Mouse (Mus musculus): ENCODE data around the gene Gm45717. TPM values are rescaled to one million over a fixed set of nuclear protein-coding genes. Genes with fewer than 3 reads are reported as not detected.
A peak's percentile ranks its signal among the peaks of the same experiment; 100 is the strongest.

The Gm45717 gene
- polyA plus RNA-seq, 1 experiment from 2014 or later = not detected

DNA sequence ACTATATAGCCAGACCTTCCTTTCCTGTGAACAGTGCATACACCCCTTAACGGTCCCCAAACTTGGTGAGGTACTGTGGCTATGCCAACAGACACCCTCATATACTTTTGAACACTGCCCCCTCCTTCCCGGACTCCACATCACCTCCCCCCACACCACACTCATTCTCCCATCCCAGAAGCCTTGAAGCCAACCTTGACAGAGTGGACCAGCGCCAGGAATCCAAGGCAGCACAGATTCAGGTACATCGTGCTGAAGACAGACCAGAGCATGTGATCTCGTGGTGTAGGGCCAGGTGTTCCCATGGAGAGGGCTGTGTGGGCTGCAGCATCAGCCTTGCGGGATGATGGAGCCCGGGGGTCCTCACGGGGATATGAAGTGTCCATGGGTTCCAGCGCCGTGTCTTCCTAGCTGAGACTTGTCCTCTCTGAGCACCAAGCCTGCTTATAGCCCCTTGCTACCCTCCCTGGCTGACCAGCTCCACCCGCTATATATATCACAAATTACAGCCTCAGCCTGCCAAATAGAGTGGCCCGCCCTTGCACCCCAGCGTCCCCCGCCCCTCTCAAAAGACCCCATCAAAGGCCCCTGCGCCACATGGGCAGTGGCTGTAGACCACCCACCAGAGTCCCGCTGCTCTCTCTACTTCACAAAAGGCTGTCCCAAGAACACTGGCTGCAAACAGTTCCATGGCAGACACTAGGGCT lies 5.8 kb downstream of the Gm45717 start, which contains the start of gene Ifitm5:
Gene Ifitm5 (minus strand): TSS at position 468 of the 707 bp plus-strand sequence.
- Histone ChIP-seq H3K4me3 (replicated peaks) (no peak within 1 kb of the TSS), H3K9ac (no peak within 1 kb of the TSS), H3K36me3 (replicated peaks) (peaks cover 14% of the 10 kb centered on the region; the same call in 1 of the 2 replicates), H3K4me2 (no peak within 1 kb of the TSS), H3K4me1 (peaks cover 25% of the 10 kb centered on the region), H3K27ac (no peak within 1 kb of the TSS), H3K27me3 (no peaks in the 10 kb centered on the region), H3K9me3 (no peaks in the 10 kb centered on the region)
- 78% methylated on average over 16 of the region's 16 CpGs for WGBS
- no peak for ATAC-seq (ENCODE audit: low FRiP score)

- ATAC-seq (ENCODE audit: low FRiP score) = no peak
- H3K4me1 ChIP-seq = peaks cover 19% of the 10 kb centered on the region
- H3K4me2 ChIP-seq = no peak overlapping the region
- H3K9ac ChIP-seq = no peak overlapping the region
- no peaks in the 10 kb centered on the region for H3K9me3 ChIP-seq
- H3K27me3 ChIP-seq = no peaks in the 10 kb centered on the region
- peaks cover 14% of the 10 kb centered on the region; the same call in 1 of the 2 replicates for H3K36me3 ChIP-seq (replicated peaks)
- WGBS = 92% methylated on average over 6 of the region's 6 CpGs
- H3K27ac ChIP-seq = no peak overlapping the region
- H3K4me3 ChIP-seq (replicated peaks) = no peak overlapping the region
Measured at GRCm38 (mm10) chr7:140949255-140949654, 6.5 kb downstream of the Gm45717 start.

DNA sequence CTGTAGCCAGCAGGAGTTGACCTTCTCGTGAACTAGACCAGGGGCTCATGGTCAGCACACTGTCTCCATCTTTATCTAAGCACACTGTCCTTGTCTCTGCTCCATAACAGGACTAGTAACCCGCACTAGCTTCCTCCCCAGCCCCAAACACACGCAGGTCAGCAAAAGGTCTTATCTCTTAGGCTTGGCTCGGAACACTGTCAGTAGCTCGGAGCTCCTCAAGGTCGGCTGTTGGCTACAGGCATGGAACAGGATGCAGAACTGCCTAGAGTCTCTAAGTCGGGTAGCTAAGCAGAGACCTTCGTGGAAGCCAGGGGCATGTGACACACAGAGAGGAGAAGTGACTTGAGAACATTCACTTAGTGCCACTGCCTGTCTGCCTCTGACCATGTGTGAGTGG lies 7.6 kb downstream of the Gm45717 start:
- no peak for ATAC-seq (ENCODE audit: low FRiP score)
- H3K9me3 ChIP-seq = no peaks in the 10 kb centered on the region
- peaks cover 14% of the 10 kb centered on the region; the same call in 1 of the 2 replicates for H3K36me3 ChIP-seq (replicated peaks)
- no peak overlapping the region for H3K4me2 ChIP-seq
- H3K4me3 ChIP-seq (replicated peaks) = no peak overlapping the region
- H3K27me3 ChIP-seq = no peaks in the 10 kb centered on the region
- H3K9ac ChIP-seq = no peak overlapping the region
- WGBS = 92% methylated on average over 8 of the region's 8 CpGs
- no peak overlapping the region for H3K27ac ChIP-seq
- H3K4me1 ChIP-seq = peaks cover 15% of the 10 kb centered on the region

DNA sequence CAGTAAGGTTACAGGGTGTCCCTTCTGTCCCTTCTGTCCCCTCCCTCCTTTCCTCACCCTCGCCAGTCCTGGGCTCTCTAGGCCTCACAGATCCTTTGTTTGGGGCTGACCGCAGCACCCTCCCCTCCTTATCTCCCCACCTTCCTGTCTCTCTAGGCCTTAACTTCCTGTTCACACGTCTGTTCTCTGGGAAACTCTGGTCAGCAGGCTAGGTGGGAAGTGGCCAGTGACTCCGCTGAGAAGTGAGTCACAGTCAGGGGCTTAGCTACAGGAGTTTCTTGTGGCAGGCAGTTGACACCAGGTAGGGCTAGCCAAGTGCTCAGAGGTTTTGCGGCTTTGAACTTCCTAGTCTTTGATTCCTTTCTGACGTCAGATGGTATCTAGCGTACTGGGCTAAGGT lies 8.8 kb downstream of the Gm45717 start:
- no peak overlapping the region for H3K9ac ChIP-seq
- no peak overlapping the region for H3K27ac ChIP-seq
- H3K27me3 ChIP-seq = 0 out of 2 replicates have a peak, but pooled peaks cover 4% of the 10 kb centered on the region
- peaks cover 14% of the 10 kb centered on the region; the same call in 1 of the 2 replicates for H3K36me3 ChIP-seq (replicated peaks)
- H3K9me3 ChIP-seq = no peaks in the 10 kb centered on the region
- WGBS = 78% methylated on average over 7 of the region's 7 CpGs
- no peak for ATAC-seq (ENCODE audit: low FRiP score)
- H3K4me1 ChIP-seq = peaks cover 20% of the 10 kb centered on the region
- H3K4me2 ChIP-seq = no peak overlapping the region
- no peak overlapping the region for H3K4me3 ChIP-seq (replicated peaks)

DNA sequence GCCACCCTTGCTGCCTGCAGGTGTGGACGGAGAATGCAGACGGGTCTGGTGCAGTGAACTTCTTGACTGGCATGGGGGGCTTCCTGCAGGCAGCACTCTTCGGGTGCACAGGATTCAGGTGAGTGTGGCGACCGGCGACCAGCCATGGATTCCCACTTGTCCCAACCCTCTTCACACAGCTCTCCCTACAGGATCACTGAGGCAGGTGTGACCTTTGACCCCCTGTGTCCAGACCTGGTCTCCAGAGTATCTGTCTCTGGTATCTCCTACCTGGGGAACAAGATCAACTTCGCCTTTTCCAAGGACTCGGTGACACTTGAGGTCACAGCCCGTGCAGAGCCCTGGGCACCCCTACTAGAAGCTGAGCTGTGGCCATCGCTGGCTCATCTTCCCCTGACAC lies 9.4 kb downstream of the Gm45717 start:
- WGBS = 95% methylated on average over 10 of the region's 10 CpGs
- Histone ChIP-seq H3K4me2 (no peak overlapping the region), H3K9me3 (no peaks in the 10 kb centered on the region), H3K27me3 (0 out of 2 replicates have a peak, but pooled peaks cover 4% of the 10 kb centered on the region), H3K36me3 (replicated peaks) (peaks cover 14% of the 10 kb centered on the region; the same call in 1 of the 2 replicates), H3K9ac (no peak overlapping the region), H3K27ac (no peak overlapping the region), H3K4me1 (peaks cover 24% of the 10 kb centered on the region), H3K4me3 (replicated peaks) (no peak overlapping the region)
- no peak for ATAC-seq (ENCODE audit: low FRiP score)

- no peak for ATAC-seq (ENCODE audit: low FRiP score)
- Histone ChIP-seq H3K36me3 (replicated peaks) (peaks cover 14% of the 10 kb centered on the region; the same call in 1 of the 2 replicates), H3K4me2 (no peak overlapping the region), H3K27me3 (0 out of 2 replicates have a peak, but pooled peaks cover 4% of the 10 kb centered on the region), H3K9ac (no peak overlapping the region), H3K4me1 (peaks cover 13% of the 10 kb centered on the region), H3K27ac (no peak overlapping the region), H3K4me3 (replicated peaks) (no peak overlapping the region), H3K9me3 (no peaks in the 10 kb centered on the region)
- 94% methylated on average over 5 of the region's 5 CpGs for WGBS
Measured at GRCm38 (mm10) chr7:140945247-140945646, 10.5 kb downstream of the Gm45717 start.

DNA sequence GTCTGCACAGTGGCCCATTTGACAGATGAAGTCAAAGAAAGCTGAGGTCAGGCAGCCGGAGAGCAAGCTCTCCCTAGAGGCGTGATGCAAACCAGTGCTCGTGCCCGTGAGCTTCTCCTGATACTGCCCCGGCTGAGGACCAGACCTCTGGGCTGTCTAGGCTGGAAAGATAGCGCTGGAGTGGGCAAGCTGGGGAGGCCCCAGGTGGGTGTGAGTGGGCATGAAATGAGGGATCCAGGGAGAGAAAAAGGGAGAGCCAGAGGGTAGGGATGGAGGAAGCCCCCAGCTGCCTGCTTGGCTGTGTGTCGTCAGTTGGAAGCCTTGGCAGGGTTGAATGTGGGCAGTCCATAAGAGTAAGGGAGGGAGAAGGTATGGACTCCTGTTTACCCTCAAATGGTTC lies 11.5 kb downstream of the Gm45717 start:
- ATAC-seq (ENCODE audit: low FRiP score) = no peak
- no peak overlapping the region for H3K27ac ChIP-seq
- H3K9me3 ChIP-seq = no peaks in the 10 kb centered on the region
- H3K4me1 ChIP-seq = peaks cover 16% of the 10 kb centered on the region
- no peak overlapping the region for H3K4me3 ChIP-seq (replicated peaks)
- H3K36me3 ChIP-seq (replicated peaks) = peaks cover 14% of the 10 kb centered on the region; the same call in 1 of the 2 replicates
- peaks cover 4% of the 10 kb centered on the region; the same call in 1 of the 2 replicates for H3K27me3 ChIP-seq
- WGBS = 94% methylated on average over 7 of the region's 7 CpGs
- H3K4me2 ChIP-seq = no peak overlapping the region
- H3K9ac ChIP-seq = no peak overlapping the region

DNA sequence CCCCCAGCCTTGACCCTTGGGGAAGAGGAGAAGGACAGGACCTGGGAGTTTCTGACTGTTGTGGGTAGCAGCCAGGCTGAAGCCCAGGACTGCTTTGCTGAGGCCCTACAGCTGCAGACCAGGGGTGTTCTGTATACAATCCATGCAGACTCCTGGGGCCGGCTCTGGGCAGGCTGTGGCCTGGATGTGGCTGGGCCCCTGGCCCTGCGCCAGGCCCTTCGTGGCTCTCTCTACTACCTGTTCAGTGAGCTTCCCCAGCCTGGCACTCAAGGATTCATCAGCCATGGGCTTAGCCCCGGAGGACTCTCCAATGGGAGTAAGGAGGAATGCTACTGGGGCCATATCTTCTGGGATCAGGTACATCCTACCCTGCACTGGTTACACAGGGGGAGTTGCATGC lies 12.4 kb downstream of the Gm45717 start:
- ATAC-seq (ENCODE audit: low FRiP score) = no peak
- Histone ChIP-seq H3K36me3 (replicated peaks) (peaks cover 14% of the 10 kb centered on the region; the same call in 1 of the 2 replicates), H3K27me3 (peaks cover 4% of the 10 kb centered on the region; the same call in 1 of the 2 replicates), H3K9me3 (no peaks in the 10 kb centered on the region), H3K4me2 (no peak overlapping the region), H3K9ac (no peak overlapping the region), H3K27ac (no peak overlapping the region), H3K4me3 (replicated peaks) (no peak overlapping the region), H3K4me1 (peaks cover 16% of the 10 kb centered on the region)
- WGBS = 90% methylated on average over 4 of the region's 4 CpGs

- no peak overlapping the region for H3K27ac ChIP-seq
- no peak for ATAC-seq (ENCODE audit: low FRiP score)
Measured at GRCm38 (mm10) chr7:140942811-140943210, 12.9 kb downstream of the Gm45717 start.

GRCm38 (mm10) chr7:140942341-140942740 lies 13.4 kb downstream of the Gm45717 start:
- Histone ChIP-seq H3K27me3 (peaks cover 4% of the 10 kb centered on the region; the same call in 1 of the 2 replicates), H3K27ac (no peak overlapping the region), H3K36me3 (replicated peaks) (peaks cover 8% of the 10 kb centered on the region; the same call in 1 of the 2 replicates), H3K4me1 (peaks cover 16% of the 10 kb centered on the region), H3K9ac (peak overlapping the region; percentile 69), H3K9me3 (no peaks in the 10 kb centered on the region), H3K4me2 (peak overlapping the region; percentile 65), H3K4me3 (replicated peaks) (peak overlapping the region; percentile 48)
- 65% methylated on average over 9 of the region's 9 CpGs for WGBS
- no peak for ATAC-seq (ENCODE audit: low FRiP score)

More at GRCm38 (mm10) chr7:140942811-140943210, 12.9 kb downstream of the Gm45717 start:
- Histone ChIP-seq H3K36me3 (replicated peaks) (peaks cover 8% of the 10 kb centered on the region; the same call in 1 of the 2 replicates), H3K4me1 (peaks cover 16% of the 10 kb centered on the region), H3K27me3 (peaks cover 4% of the 10 kb centered on the region; the same call in 1 of the 2 replicates), H3K9ac (no peak overlapping the region), H3K4me2 (no peak overlapping the region), H3K9me3 (no peaks in the 10 kb centered on the region), H3K4me3 (replicated peaks) (no peak overlapping the region)
- 89% methylated on average over 10 of the region's 10 CpGs for whole genome bisulfite sequencing

DNA sequence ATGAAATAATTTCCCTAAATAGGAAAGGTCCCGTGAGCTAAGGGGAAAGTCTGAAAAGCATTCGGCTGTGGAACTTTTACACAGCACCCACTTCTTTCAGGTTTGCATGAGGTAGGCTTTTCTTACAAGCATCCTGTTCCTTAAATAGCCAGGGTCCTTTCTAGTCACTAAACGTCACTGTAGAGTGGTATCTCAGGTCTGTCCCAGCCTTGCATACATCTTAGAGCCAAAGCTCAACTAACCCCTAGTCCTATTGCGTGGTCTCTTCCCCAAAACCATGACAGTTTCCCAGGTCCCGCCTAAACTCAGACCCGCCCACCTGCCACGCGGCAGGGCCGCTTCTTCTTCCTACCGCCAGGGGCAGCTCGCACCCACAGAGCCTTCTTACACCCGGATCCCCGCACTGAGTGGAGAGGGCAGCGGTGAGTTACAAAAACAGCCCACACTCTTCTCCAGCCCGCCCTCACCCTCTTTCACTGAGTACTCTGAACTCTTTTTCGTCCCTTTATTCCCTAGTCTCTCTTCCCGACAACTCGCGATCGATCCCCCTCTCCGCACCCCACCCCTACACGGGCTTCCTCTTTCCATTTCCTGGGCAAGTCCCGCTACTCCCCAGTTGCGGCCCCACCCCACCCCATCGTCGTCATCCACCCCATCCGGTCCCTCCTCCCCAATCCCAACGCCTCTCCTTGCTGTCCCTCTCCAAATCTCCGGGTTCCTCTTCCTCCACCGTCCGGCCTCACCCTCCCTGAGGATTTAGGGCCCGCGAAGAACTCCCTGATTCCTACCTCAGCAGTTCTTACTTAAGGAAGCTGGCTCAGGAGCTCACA lies 14.3 kb downstream of the Gm45717 start, which contains the start of gene Pgghg:
Gene Pgghg (plus strand): TSS at position 170 of the 830 bp plus-strand sequence.
- WGBS = 5% methylated on average over 33 of the region's 33 CpGs
- H3K36me3 ChIP-seq (replicated peaks) = peaks cover 5% of the 10 kb centered on the region; the same call in 1 of the 2 replicates
- H3K27me3 ChIP-seq = peaks cover 4% of the 10 kb centered on the region; the same call in 1 of the 2 replicates
- ATAC-seq (ENCODE audit: low FRiP score) = peak; percentile 89
- H3K9me3 ChIP-seq = no peaks in the 10 kb centered on the region
- H3K4me2 ChIP-seq = peak within 1 kb of the TSS; percentile 65
- peak within 1 kb of the TSS; percentile 69 for H3K9ac ChIP-seq
- H3K27ac ChIP-seq = no peak within 1 kb of the TSS; the same call in 1 of the 2 replicates
- peaks cover 16% of the 10 kb centered on the region for H3K4me1 ChIP-seq
- peak within 1 kb of the TSS; percentile 48 for H3K4me3 ChIP-seq (replicated peaks)

GRCm38 (mm10) chr7:140939669-140940171 lies 16.0 kb downstream of the Gm45717 start:
- Histone ChIP-seq H3K27ac (no peak overlapping the region), H3K36me3 (replicated peaks) (no peaks in the 10 kb centered on the region; the same call in 1 of the 2 replicates)
- no peak for ATAC-seq (ENCODE audit: low FRiP score)

More at GRCm38 (mm10) chr7:140939669-140940171, 16.0 kb downstream of the Gm45717 start:
- Histone ChIP-seq H3K4me1 (peaks cover 16% of the 10 kb centered on the region), H3K9ac (no peak overlapping the region), H3K4me3 (replicated peaks) (no peak overlapping the region), H3K9me3 (no peaks in the 10 kb centered on the region), H3K27me3 (peaks cover 4% of the 10 kb centered on the region; the same call in 1 of the 2 replicates), H3K4me2 (no peak overlapping the region)
- WGBS = 13% methylated on average over 8 of the region's 8 CpGs
